Mouse (Mus musculus) small intestine, adult 2 months (tissue): ENCODE measurements at regions not wholly inside any gene's neighbourhood (a gene's known extent, or its start where the extent isn't known, plus 50 kb on each side); places are given as distances from the start of the nearest gene placed in this dataset.
A peak's percentile ranks its signal among the peaks of the same experiment; 100 is the strongest.

ENCODE experiments used
- H3K27ac ChIP-seq: fragments of 200-500 bp; 2 replicates; pipeline ENCODE4 v1.5.1; 2012; ENCODE audit warnings: low read depth, low read length, control low read depth, inconsistent platforms; ENCODE audit not compliant: insufficient read depth
- H3K27me3 ChIP-seq: fragments of 200-500 bp; 2 replicates; pipeline ENCODE4 v1.6.1; 2012; ENCODE audit warnings: mild to moderate bottlenecking, moderate library complexity, low read length, inconsistent platforms; ENCODE audit not compliant: control insufficient read depth, insufficient read depth
- H3K36me3 ChIP-seq: fragments of 200-500 bp; 2 replicates; pipeline ENCODE4 v1.6.1; 2012; ENCODE audit warnings: mild to moderate bottlenecking, low read length, control low read depth, inconsistent platforms; ENCODE audit not compliant: control insufficient read depth, insufficient read depth
- H3K4me1 ChIP-seq: fragments of 200-500 bp; 2 replicates; pipeline ENCODE4 v1.6.1; 2012; ENCODE audit warnings: low read length, inconsistent platforms, mixed read lengths; ENCODE audit not compliant: control insufficient read depth, insufficient read depth, insufficient read length
- H3K4me3 ChIP-seq: fragments of 200-500 bp; 2 replicates; pipeline ENCODE4 v1.5.1; 2012; ENCODE audit warnings: low read depth, mild to moderate bottlenecking, control low read depth, inconsistent platforms, low read length, moderate library complexity
- CTCF ChIP-seq: fragments of 200-500 bp; IDR thresholded peaks from 2 replicates; pipeline ENCODE4 v1.5.1; 2012; ENCODE audit warnings: low read depth, mild to moderate bottlenecking, control low read depth, inconsistent platforms, low read length, moderate library complexity, mixed read lengths; ENCODE audit not compliant: insufficient replicate concordance, insufficient read length; ENCODE audit errors: extremely low read depth
- POLR2A ChIP-seq: fragments of 200-500 bp; IDR thresholded peaks from 2 replicates; pipeline ENCODE4 v1.6.1; 2012; ENCODE audit warnings: low read depth, mild to moderate bottlenecking, control low read depth, inconsistent platforms, low read length, moderate library complexity
- WGBS: fragments of 180-500 bp; shearing (Covaris S2); methylation state at CpG from one replicate; pipeline ENCODE4 v1.1.7; 2018; 5-methylcytosine and 5-hydroxymethylcytosine counted together

GRCm38 (mm10) chr9:87443467-87444235 is 188.3 kb upstream of the Cep162 start:
- Histone ChIP-seq H3K27me3 (no peaks in the 10 kb centered on the region), H3K27ac (no peak overlapping the region), H3K36me3 (no peaks in the 10 kb centered on the region), H3K4me3 (no peak overlapping the region), H3K4me1 (no peaks in the 10 kb centered on the region)
- TF ChIP-seq CTCF = no peak
- whole genome bisulfite sequencing = 35% methylated on average over 10 of the region's 10 CpGs

- Histone ChIP-seq H3K27me3 (no peaks in the 10 kb centered on the region), H3K27ac (no peak overlapping the region), H3K4me1 (no peaks in the 10 kb centered on the region), H3K4me3 (no peak overlapping the region), H3K36me3 (no peaks in the 10 kb centered on the region)
- TF ChIP-seq CTCF = no peak
- TF ChIP-seq POLR2A = no peak
- 76% methylated on average over 8 of the region's 8 CpGs for WGBS
Measured at GRCm38 (mm10) chr9:87432072-87432471, 176.7 kb upstream of the Cep162 start.

GRCm38 (mm10) chr9:87431523-87431922 is 176.2 kb upstream of the Cep162 start:
- TF ChIP-seq POLR2A (no peak), CTCF (no peak)
- Histone ChIP-seq H3K36me3 (no peaks in the 10 kb centered on the region), H3K4me1 (no peaks in the 10 kb centered on the region), H3K4me3 (no peak overlapping the region), H3K27me3 (no peaks in the 10 kb centered on the region), H3K27ac (no peak overlapping the region)
- WGBS = 63% methylated on average over 7 of the region's 7 CpGs

GRCm38 (mm10) chr9:87425201-87425600 is 169.9 kb upstream of the Cep162 start:
- WGBS = 52% methylated on average over 4 of the region's 4 CpGs
- Histone ChIP-seq H3K36me3 (no peaks in the 10 kb centered on the region), H3K27me3 (no peaks in the 10 kb centered on the region), H3K4me1 (no peaks in the 10 kb centered on the region), H3K4me3 (no peak overlapping the region), H3K27ac (no peak overlapping the region)
- TF ChIP-seq CTCF (no peak), POLR2A (no peak)

- Histone ChIP-seq H3K27me3 (no peaks in the 10 kb centered on the region), H3K27ac (no peak overlapping the region), H3K36me3 (no peaks in the 10 kb centered on the region), H3K4me3 (no peak overlapping the region), H3K4me1 (no peaks in the 10 kb centered on the region)
- WGBS = 37% methylated on average over 8 of the region's 8 CpGs
- no peak for TF ChIP-seq POLR2A
- no peak for TF ChIP-seq CTCF
Measured at GRCm38 (mm10) chr9:87421175-87421574, 165.8 kb upstream of the Cep162 start.

GRCm38 (mm10) chr9:87419376-87419775 is 164.0 kb upstream of the Cep162 start:
- TF ChIP-seq CTCF = peak; percentile 19; the same call in 1 of the 2 replicates
- TF ChIP-seq POLR2A = no peak

GRCm38 (mm10) chr9:87412894-87413293 is 157.6 kb upstream of the Cep162 start:
- TF ChIP-seq CTCF (no peak), POLR2A (no peak)
- no peaks in the 10 kb centered on the region for H3K27me3 ChIP-seq
- H3K4me1 ChIP-seq = no peaks in the 10 kb centered on the region
- H3K36me3 ChIP-seq = no peaks in the 10 kb centered on the region
- no peak overlapping the region for H3K4me3 ChIP-seq
- no peak overlapping the region for H3K27ac ChIP-seq
- WGBS = 57% methylated on average over 9 of the region's 9 CpGs

More at GRCm38 (mm10) chr9:87419376-87419775, 164.0 kb upstream of the Cep162 start:
- Histone ChIP-seq H3K4me3 (no peak overlapping the region), H3K36me3 (no peaks in the 10 kb centered on the region), H3K27ac (no peak overlapping the region), H3K4me1 (no peaks in the 10 kb centered on the region), H3K27me3 (no peaks in the 10 kb centered on the region)
- 25% methylated on average over 12 of the region's 12 CpGs for WGBS
